Mouse (Mus musculus) heart, embryonic 12.5 days (tissue): ENCODE measurements around the gene Nepn. TPM values are rescaled to one million over a fixed set of nuclear protein-coding genes. Genes with fewer than 3 reads are reported as not detected.
"Not testable (repeated sequence)": the region's sequence is repeated elsewhere in the genome, so short reads cannot be mapped to it uniquely, and the experiment has no call there.

Experiments used
- ATAC-seq: fragments of 200-750 bp; cut with Nextera tagmentation; 2 replicates; pipeline ENCODE4 v1.8.0; 2017; ENCODE audit warnings: moderate TSS enrichment, moderate library complexity; ENCODE audit not compliant: insufficient number of reproducible peaks, low FRiP score
- H3K27ac ChIP-seq: fragments of 300-500 bp; sonication (generic); 2 replicates; pipeline ENCODE4 v1.5.1; 2016; ENCODE audit warnings: mild to moderate bottlenecking, moderate library complexity; ENCODE audit not compliant: poor library complexity, severe bottlenecking
- H3K27me3 ChIP-seq: fragments of 300-500 bp; sonication (generic); replicated peaks from 2 replicates; pipeline ENCODE4 v1.6.1; 2016; ENCODE audit warnings: mild to moderate bottlenecking, moderate library complexity
- H3K36me3 ChIP-seq: fragments of 300-500 bp; sonication (generic); 2 replicates; pipeline ENCODE4 v1.6.1; 2016; ENCODE audit warnings: mild to moderate bottlenecking, moderate library complexity
- H3K4me1 ChIP-seq: fragments of 300-500 bp; sonication (generic); replicated peaks from 2 replicates; pipeline ENCODE4 v1.6.1; 2016; ENCODE audit warnings: mild to moderate bottlenecking
- H3K4me2 ChIP-seq: fragments of 300-500 bp; sonication (generic); 2 replicates; pipeline ENCODE4 v1.6.1; 2016; ENCODE audit warnings: mild to moderate bottlenecking, moderate library complexity
- H3K4me3 ChIP-seq: fragments of 300-500 bp; sonication (generic); 2 replicates; pipeline ENCODE4 v1.5.1; 2016; ENCODE audit warnings: mild to moderate bottlenecking
- H3K9ac ChIP-seq: fragments of 300-500 bp; sonication (generic); 2 replicates; pipeline ENCODE4 v1.6.1; 2016; ENCODE audit warnings: mild to moderate bottlenecking, moderate library complexity
- H3K9me3 ChIP-seq: fragments of 300-500 bp; sonication (generic); replicated peaks from 2 replicates; pipeline ENCODE4 v1.6.1; 2016; ENCODE audit warnings: mild to moderate bottlenecking, moderate library complexity
- WGBS: fragments of 180-500 bp; shearing (Covaris S2); methylation state at CpG from one replicate; pipeline ENCODE4 v1.1.7; 2016; 5-methylcytosine and 5-hydroxymethylcytosine counted together
- polyA plus RNA-seq: library from polyadenylated mRNA; unstranded; fragments of >200 nt; fragmentation: Nextera tagmentation; extraction: Ambion mirVana; gene quantifications from 2 replicates; pipeline ENCODE4 v1.2.1, GENCODE M21; 2016

The Nepn gene
- not detected in 2 replicates for polyA plus RNA-seq

DNA sequence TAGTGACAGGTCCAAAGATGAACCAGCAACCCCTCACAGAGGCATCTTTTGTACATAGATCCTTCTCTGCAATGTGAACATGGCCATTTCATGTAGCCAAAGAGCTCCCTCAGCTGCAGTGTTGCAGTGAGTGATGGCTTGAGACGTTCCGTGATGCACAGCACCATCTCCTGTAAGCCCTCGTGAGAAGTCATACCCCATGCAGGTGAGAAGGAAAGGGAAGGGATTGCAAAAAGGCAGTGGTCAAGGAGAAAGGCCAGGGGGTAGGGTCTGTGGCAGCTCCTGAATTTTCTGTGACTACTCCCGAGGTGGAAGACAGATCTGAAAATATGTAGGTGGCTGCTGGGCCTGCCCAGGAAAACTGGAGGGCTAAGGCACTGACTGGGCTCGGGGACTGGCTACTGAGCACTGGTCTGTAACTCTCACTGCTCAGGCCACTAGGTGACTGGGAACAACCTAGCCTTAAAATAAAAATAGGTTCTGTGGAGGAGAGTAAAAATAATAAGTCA, at the start of gene Nepn:
Gene Nepn, plus strand, starts transcription at position 51 of the 509 bp plus-strand sequence.
- Histone ChIP-seq H3K4me2 (no peak within 1 kb of the TSS), H3K27ac (no peak within 1 kb of the TSS), H3K4me1 (no peaks in the 10 kb centered on the region), H3K9ac (no peak within 1 kb of the TSS), H3K36me3 (no peaks in the 10 kb centered on the region), H3K27me3 (no peaks in the 10 kb centered on the region), H3K4me3 (no peak within 1 kb of the TSS), H3K9me3 (no peaks in the 10 kb centered on the region)
- whole genome bisulfite sequencing = 63% methylated on average over 5 of the region's 5 CpGs
- ATAC-seq = no peak

DNA sequence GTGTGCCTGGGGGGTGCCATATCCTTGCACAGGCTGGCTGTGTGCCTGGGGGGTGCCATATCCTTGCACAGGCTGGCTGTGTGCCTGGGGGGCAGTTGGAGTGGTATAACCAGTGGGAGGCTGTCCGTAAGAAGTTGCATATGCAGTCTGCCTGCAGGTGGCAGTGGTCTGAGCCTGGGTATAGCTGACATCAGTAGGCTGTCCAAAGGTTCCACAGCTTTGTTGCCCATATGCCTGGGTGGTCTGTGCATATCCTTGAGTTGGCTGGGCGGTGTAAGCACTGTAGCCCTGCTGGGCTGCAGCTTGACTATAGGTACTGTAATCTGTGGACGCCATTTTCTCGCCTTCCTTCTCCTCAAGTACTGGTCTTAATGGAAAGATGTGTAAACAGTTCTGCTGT, 45.4 kb upstream of the Nepn start:
- not testable (repeated sequence) for H3K4me2 ChIP-seq, H3K9me3 ChIP-seq, H3K4me1 ChIP-seq, ATAC-seq, H3K27me3 ChIP-seq, H3K9ac ChIP-seq, H3K27ac ChIP-seq, H3K4me3 ChIP-seq
- peaks cover 75% of the 10 kb centered on the region for H3K36me3 ChIP-seq
- WGBS = 91% methylated on average over 4 of the region's 4 CpGs

DNA sequence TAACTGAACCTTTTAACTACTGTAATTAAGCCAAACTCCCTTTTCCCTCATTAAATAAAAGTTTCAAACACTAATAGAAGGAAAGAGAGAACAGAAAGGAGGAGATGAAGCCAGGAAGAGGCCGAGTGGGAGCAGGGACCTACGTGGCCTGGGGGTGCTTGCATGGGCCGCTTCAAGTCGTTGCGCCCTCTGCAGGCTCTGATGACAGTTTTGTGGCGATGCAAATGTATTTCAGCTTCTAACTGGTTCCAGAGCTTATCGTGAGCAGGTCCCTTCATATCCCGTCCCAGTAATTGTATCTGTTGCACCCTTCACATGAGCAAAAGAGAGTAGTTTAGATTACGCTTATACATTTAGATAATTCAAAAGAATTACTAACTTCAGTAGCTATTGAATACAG, 35.6 kb upstream of the Nepn start:
- Histone ChIP-seq H3K9ac (no peak overlapping the region), H3K27ac (no peak overlapping the region), H3K27me3 (no peaks in the 10 kb centered on the region), H3K9me3 (no peaks in the 10 kb centered on the region), H3K36me3 (peaks cover 57% of the 10 kb centered on the region), H3K4me1 (no peaks in the 10 kb centered on the region), H3K4me3 (no peak overlapping the region), H3K4me2 (no peak overlapping the region)
- ATAC-seq = no peak
- WGBS = 78% methylated on average over 9 of the region's 9 CpGs

DNA sequence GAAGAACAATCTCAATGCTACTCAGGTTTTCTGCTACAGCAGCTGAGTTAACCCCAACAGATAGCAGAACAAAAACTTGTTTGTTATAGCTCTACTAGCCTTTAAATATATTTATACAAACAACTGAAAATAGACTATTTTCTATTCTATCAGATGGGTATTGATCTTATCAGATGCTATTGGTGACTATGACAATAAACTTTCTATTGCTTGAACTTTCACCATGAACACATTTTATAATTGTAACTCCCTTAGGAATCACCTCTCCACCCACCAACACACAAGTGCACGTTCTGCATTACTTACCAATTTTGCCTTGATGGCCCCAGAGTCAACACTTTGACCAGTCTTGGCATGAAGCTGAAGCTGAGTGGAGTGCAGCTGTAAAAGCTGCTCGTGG, 30.3 kb upstream of the Nepn start, which contains the start of gene Gm26741:
Gene Gm26741, plus strand, starts transcription at position 301 of the 400 bp plus-strand sequence.
- ATAC-seq = no peak

DNA sequence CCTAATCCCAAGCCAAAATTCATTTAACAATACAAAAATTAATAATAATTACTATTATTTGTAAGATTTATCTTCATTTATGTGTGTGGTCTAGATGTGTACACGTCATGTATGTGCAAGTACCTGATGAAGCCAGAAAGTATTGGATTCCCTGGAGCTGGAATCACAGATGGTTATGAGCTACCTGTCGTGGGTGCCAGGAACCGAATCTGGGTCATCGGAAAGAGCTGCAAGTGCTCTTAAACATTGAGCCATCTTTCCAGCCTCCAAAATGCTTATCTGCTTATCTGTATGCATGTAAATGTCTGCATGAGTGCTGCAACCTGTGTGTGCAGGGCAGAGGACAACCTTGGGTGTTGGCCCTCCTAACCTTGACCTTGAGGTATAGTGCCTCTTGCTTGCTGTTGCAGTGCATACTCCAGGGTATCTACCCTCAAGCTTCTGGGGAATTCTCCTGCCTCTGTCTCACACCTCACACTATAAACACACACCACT, 28.5 kb upstream of the Nepn start:
- no peaks in the 10 kb centered on the region for H3K9me3 ChIP-seq
- 91% methylated on average over 4 of the region's 4 CpGs for WGBS
- 0 out of 2 replicates have a peak, but pooled peaks cover 7% of the 10 kb centered on the region for H3K36me3 ChIP-seq
- no peaks in the 10 kb centered on the region for H3K4me1 ChIP-seq
- H3K27ac ChIP-seq = no peak overlapping the region
- no peak overlapping the region for H3K4me3 ChIP-seq
- no peak overlapping the region for H3K9ac ChIP-seq
- H3K27me3 ChIP-seq = no peaks in the 10 kb centered on the region
- no peak for ATAC-seq
- H3K4me2 ChIP-seq = no peak overlapping the region

More for the DNA sequence above, 30.3 kb upstream of the Nepn start, which contains the start of gene Gm26741:
- peaks cover 18% of the 10 kb centered on the region for H3K36me3 ChIP-seq
- H3K4me2 ChIP-seq = no peak within 1 kb of the TSS
- no peak within 1 kb of the TSS for H3K27ac ChIP-seq
- H3K4me3 ChIP-seq = no peak within 1 kb of the TSS
- H3K9ac ChIP-seq = no peak within 1 kb of the TSS
- 90% methylated on average over 2 of the region's 2 CpGs for WGBS
- no peaks in the 10 kb centered on the region for H3K4me1 ChIP-seq
- H3K27me3 ChIP-seq = no peaks in the 10 kb centered on the region
- H3K9me3 ChIP-seq = no peaks in the 10 kb centered on the region

DNA sequence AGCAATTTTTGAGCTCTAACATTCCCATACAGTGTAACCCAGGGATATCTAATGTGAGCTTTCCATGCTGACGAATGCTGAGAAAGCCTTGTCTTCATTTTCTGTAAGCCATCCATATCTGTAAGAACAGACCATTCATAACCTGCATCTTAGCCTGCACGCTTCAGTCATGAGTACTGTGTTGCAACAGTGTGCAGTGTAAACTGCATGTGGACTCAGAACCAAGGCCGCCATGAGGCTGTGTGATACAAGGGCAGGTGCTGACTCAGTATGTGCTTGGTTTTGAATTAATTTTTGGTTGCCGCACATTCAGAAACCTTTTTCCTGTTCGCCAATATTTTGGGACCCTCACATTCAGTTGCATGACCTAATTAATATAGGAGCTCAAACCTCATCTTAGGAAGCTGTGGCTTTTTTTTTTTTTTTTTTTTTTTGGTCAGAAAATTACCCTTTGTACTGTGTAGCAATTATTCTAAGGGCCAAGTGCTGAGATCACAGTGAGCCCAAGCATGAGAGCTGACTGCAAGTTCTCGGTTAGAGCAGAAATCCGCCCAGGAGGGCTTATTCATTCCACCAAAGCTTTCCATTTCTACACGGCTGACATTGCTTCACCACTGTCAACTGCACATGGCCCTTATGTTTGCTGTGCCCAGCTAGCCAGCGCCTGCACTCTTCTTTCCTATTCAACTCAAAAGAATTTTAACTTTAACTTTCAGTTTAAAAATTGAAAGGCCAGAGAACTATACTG, 27.7 kb upstream of the Nepn start:
- WGBS = 90% methylated on average over 9 of the region's 9 CpGs
- 0 out of 2 replicates have a peak, but pooled peaks cover 7% of the 10 kb centered on the region for H3K36me3 ChIP-seq
- H3K9ac ChIP-seq = no peak overlapping the region
- ATAC-seq = no peak
- no peak overlapping the region for H3K27ac ChIP-seq
- no peaks in the 10 kb centered on the region for H3K9me3 ChIP-seq
- H3K27me3 ChIP-seq = no peaks in the 10 kb centered on the region
- H3K4me3 ChIP-seq = no peak overlapping the region
- H3K4me1 ChIP-seq = no peaks in the 10 kb centered on the region
- H3K4me2 ChIP-seq = no peak overlapping the region

DNA sequence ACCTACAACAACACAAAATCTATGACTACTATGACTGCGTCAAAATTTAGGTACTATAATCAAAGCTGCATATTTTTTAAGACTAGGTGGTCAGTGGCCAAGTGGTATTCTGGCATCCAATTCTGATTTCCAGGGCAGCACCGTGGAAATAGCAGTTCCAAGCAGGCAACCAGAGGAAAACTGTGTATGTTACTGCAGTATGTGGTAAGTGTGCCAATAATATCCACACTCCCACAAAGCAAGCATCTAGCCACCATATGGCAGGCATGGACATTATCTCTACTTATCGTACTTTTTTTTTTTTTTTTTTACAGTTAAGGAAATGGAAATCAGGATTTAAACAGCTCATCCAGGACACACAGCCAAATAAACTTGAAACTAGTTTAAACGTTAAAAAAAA, 20.4 kb upstream of the Nepn start:
- Histone ChIP-seq H3K4me1 (no peaks in the 10 kb centered on the region), H3K27me3 (no peaks in the 10 kb centered on the region), H3K9me3 (no peaks in the 10 kb centered on the region), H3K27ac (no peak overlapping the region), H3K36me3 (no peaks in the 10 kb centered on the region; the same call in 1 of the 2 replicates), H3K4me2 (no peak overlapping the region), H3K9ac (no peak overlapping the region), H3K4me3 (no peak overlapping the region)
- 69% methylated on average over 4 of the region's 4 CpGs for WGBS
- ATAC-seq = no peak

DNA sequence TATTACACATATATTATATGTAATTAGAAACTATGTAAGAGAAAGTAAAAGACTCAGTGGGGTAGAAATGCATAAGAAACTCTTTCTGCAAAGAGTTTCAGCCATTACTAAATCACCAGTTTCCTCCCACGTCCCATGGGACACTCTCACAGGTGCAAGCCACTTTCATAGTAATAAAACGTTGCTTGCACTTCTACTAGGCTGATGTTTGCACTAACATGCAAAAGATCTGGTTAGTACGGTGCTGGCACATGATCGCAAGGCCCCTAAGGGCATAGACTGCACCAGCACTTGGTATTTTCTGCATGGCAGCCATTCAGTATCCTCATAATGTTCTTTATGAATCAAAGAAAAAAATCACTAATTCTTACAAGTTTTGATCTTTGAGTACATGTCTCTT, 14.9 kb upstream of the Nepn start:
- WGBS = 82% methylated on average over 4 of the region's 4 CpGs
- H3K27me3 ChIP-seq = no peaks in the 10 kb centered on the region
- H3K27ac ChIP-seq = no peak overlapping the region
- no peaks in the 10 kb centered on the region; the same call in 1 of the 2 replicates for H3K36me3 ChIP-seq
- no peak overlapping the region for H3K9ac ChIP-seq
- H3K9me3 ChIP-seq = no peaks in the 10 kb centered on the region
- H3K4me1 ChIP-seq = no peaks in the 10 kb centered on the region
- no peak overlapping the region for H3K4me2 ChIP-seq
- ATAC-seq = no peak
- no peak overlapping the region for H3K4me3 ChIP-seq

DNA sequence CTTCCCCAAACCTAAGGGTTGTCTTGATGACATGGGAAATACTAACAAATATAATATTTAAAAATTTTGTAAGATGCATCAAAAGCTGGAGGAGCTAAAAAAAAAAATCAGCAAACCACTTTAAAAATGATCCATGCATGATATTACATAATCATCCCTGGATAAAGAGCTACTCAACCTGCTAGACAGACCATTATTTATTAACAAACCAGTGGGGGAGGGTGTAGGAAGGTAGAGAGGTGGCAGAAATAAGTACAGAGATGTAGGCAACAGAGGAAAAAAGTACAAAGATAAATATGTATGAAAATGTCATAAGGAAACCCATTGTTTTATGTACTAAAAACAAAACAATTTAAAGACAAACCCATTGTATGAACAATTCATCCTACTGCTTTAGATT, 14.1 kb upstream of the Nepn start:
- Histone ChIP-seq H3K4me3 (no peak overlapping the region), H3K9ac (no peak overlapping the region), H3K36me3 (no peaks in the 10 kb centered on the region; the same call in 1 of the 2 replicates)

DNA sequence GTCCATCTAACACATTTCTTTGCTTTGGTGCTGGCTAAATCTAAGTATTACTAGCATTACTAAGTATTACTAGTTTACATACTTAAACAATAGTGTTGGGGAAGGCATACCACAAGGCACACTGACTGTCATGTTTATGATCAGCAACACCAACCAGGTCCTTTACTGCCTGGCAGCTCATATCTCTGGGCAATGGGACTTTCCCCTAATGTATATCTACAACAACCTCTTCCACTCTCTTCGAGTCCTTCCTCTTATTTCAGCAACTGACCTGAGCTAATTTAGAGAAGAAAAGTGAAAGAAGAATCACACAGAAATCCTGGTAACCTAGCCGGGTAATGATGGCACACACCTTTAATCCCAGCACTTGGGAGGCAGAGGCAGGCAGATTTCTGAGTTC, 12.3 kb upstream of the Nepn start:
- no peak for ATAC-seq
- 79% methylated on average over 2 of the region's 2 CpGs for WGBS

More for the DNA sequence above, 14.1 kb upstream of the Nepn start:
- ATAC-seq = no peak
- no peak overlapping the region for H3K27ac ChIP-seq
- H3K9me3 ChIP-seq = no peaks in the 10 kb centered on the region
- H3K4me2 ChIP-seq = no peak overlapping the region
- no peaks in the 10 kb centered on the region for H3K27me3 ChIP-seq
- H3K4me1 ChIP-seq = no peaks in the 10 kb centered on the region

DNA sequence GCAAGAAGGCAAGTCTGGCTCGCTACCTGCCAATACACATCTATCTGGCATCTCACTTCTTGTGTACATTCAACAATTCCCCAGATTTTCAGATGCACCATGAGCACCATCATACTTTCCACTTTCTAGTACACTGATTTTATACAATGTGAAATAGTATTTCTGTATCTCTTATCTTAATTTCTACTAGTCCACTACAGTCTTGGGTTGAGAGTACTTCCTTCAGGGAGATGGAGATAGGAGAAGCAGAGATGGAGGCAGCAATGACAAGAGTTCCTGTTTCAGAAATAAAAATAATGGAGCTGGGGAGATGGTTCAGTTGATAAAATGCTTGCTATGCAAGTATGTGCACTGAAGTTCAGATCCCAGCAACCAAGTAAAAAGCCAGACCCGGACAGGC, 11.0 kb upstream of the Nepn start:
- WGBS = 94% methylated on average over 2 of the region's 2 CpGs
- H3K36me3 ChIP-seq = no peaks in the 10 kb centered on the region
- no peaks in the 10 kb centered on the region for H3K27me3 ChIP-seq
- no peak overlapping the region for H3K4me3 ChIP-seq
- no peaks in the 10 kb centered on the region for H3K9me3 ChIP-seq
- H3K4me1 ChIP-seq = peaks cover 3% of the 10 kb centered on the region; the same call in 1 of the 2 replicates
- H3K9ac ChIP-seq = no peak overlapping the region
- no peak for ATAC-seq
- no peak overlapping the region for H3K4me2 ChIP-seq
- H3K27ac ChIP-seq = no peak overlapping the region

More for the DNA sequence above, 12.3 kb upstream of the Nepn start:
- Histone ChIP-seq H3K4me3 (no peak overlapping the region), H3K9ac (no peak overlapping the region), H3K36me3 (no peaks in the 10 kb centered on the region; the same call in 1 of the 2 replicates), H3K27me3 (no peaks in the 10 kb centered on the region), H3K4me2 (no peak overlapping the region), H3K27ac (no peak overlapping the region), H3K4me1 (peaks cover 3% of the 10 kb centered on the region; the same call in 1 of the 2 replicates), H3K9me3 (no peaks in the 10 kb centered on the region)
